Mouse (Mus musculus): Measurements from ENCODE around the gene Glyctk.
"Not testable (repeated sequence)": the region's sequence is repeated elsewhere in the genome, so short reads cannot be mapped to it uniquely, and the experiment has no call there.

- TF ChIP-seq CTCF (IDR thresholded peaks at IDR 0.05; ENCODE audit: control insufficient read depth, insufficient read depth, insufficient replicate concordance, low read depth, low read length); POLR2A (IDR thresholded peaks at IDR 0.05; ENCODE audit: control insufficient read depth, low read depth, low read length): not testable (repeated sequence)
Measured at GRCm38 (mm10) chr9:106169006-106169405, 11.1 kb upstream of the Glyctk start.
